Mouse (Mus musculus) bone marrow macrophage, adult 2 months (primary cell): Measurements from ENCODE around the gene Lypd6.

Source experiments
- CTCF ChIP-seq: IDR thresholded peaks from 2 replicates; pipeline ENCODE4 v1.5.1; 2012; ENCODE audit warnings: low read depth, mild to moderate bottlenecking, low read length, moderate library complexity
- POLR2A ChIP-seq: IDR thresholded peaks from 2 replicates; pipeline ENCODE4 v1.6.1; 2012; ENCODE audit warnings: mild to moderate bottlenecking, low read depth, low read length, borderline replicate concordance

DNA sequence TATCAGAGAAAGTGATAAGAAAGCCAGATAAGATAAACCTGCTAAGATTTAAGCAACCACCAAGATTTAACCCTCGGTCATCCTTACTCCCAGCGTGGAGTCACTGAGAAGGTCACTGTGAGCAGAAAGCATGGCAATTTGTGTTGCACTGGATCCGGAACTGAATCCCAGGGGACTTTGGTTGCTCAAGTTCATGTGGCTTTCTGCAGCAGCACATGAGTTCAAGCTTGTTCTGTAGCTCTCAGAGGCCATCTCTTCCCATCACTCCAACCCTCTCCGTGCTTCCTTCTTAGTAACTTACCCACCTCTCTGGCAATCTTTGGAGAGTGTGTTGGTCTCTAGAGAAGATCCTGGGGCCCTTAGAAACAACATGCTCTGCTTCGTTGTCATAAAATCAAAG, 84.6 kb downstream of the Lypd6 start:
- TF ChIP-seq POLR2A (no peak), CTCF (no peak)
